Mouse (Mus musculus): ENCODE results near the gene Gm17469. TPM values are rescaled to one million over a fixed set of nuclear protein-coding genes. Genes with fewer than 3 reads are reported as not detected.
"Not testable (repeated sequence)": the region's sequence is repeated elsewhere in the genome, so short reads cannot be mapped to it uniquely, and the experiment has no call there.

Gm17469 gene
- not detected for total RNA-seq (2021)

- not testable (repeated sequence) for DNase-seq
Measured at GRCm38 (mm10) chrX:124629593-124629992, at the start of gene Gm17469. Gm17469 (plus strand) TSS chrX:124629893.

Other genes with a start within 250 kb of the Gm17469 start
- gene Gm17584, start 129.3 kb upstream of the Gm17469 start, total RNA-seq (2021): not detected